Mouse (Mus musculus): ENCODE data around the gene Slc25a25. TPM values are rescaled to one million over a fixed set of nuclear protein-coding genes. Genes with fewer than 3 reads are reported as not detected.

Slc25a25 gene
- polyA plus RNA-seq, 1 experiment from 2014 or later: 47.7 TPM

GRCm38 (mm10) chr2:32451870-32452372 is 676 bp upstream of the Slc25a25 start:
- Histone ChIP-seq H3K4me3 (replicated peaks; ENCODE audit: low read length) (peak overlapping the region; percentile 78), H3K4me1 (replicated peaks; ENCODE audit: control insufficient read depth, insufficient read depth, low read length) (peaks cover 33% of the 10 kb centered on the region), H3K27me3 (replicated peaks; ENCODE audit: control insufficient read depth, insufficient read depth, low read length) (no peaks in the 10 kb centered on the region), H3K9me3 (ENCODE audit: control insufficient read depth, low read length) (no peaks in the 10 kb centered on the region), H3K36me3 (ENCODE audit: control insufficient read depth, insufficient read depth) (no peaks in the 10 kb centered on the region; the same call in 1 of the 2 replicates), H3K9ac (replicated peaks; ENCODE audit: low read depth, low read length) (peak overlapping the region; percentile 75), H3K27ac (ENCODE audit: low read length) (peak overlapping the region; percentile 99), H3K4me2 (ENCODE audit: low read length) (peak overlapping the region; percentile 61)
- peak; percentile 93 for ATAC-seq
- WGBS: 0% methylated on average over 25 of the region's 25 CpGs

DNA sequence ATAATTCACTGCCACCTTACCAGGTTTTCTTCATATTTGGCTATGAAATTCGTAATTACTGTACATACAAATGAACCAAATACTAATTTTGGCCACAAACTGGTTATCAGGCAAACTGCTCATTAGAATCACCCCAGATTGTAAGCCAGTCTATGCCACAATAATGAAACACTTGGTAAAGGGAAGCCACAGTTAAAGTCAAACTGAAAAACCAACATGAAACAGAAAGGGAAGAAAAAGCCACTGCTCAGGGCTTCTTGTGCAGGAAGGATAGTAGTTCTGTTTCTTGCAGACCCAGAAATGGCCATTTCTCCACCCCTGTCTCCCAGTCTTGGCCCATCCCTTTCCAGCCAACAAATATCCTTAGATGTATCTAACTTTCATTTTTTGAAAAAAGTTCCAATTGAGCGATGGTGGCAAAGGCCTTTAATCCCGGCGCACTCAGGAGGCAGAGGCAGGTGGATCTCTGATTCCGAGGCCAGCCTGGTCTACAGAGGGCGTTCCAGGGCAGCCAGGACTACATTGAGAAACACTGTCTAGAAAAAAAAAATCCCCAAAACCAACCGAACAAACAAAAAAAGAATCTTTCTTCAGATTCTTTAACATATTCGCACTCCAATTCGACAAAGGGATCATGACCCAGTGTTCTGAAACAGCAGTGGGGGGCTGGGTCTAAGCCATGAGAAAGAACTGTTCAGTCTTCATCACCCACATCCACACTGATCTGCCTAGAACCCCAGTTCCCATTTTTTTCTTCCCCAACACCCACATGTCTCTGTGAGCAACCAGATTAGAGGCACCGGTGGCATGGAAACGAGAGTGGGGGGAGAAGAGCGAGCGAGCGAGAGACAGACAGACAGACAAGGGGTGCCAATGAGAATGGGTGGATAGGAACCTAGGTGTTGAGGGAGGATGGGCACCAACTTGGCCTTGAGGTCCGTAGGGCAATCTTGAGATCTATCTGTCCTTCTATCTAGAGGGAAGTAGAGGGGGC is 1.2 kb downstream of the Slc25a25 start, which contains the start of gene Naif1:
Naif1 (plus strand) TSS at position 697 of the 994 bp plus-strand sequence.
- H3K4me3 ChIP-seq (replicated peaks; ENCODE audit: low read length): peak within 1 kb of the TSS; percentile 78
- no peaks in the 10 kb centered on the region for H3K9me3 ChIP-seq (ENCODE audit: control insufficient read depth, low read length)
- WGBS: 75% methylated on average over 15 of the region's 15 CpGs
- peak within 1 kb of the TSS; percentile 99 for H3K27ac ChIP-seq (ENCODE audit: low read length)
- peak within 1 kb of the TSS; percentile 77 for H3K4me2 ChIP-seq (ENCODE audit: low read length)
- no peaks in the 10 kb centered on the region for H3K36me3 ChIP-seq (ENCODE audit: control insufficient read depth, insufficient read depth)
- peaks cover 34% of the 10 kb centered on the region for H3K4me1 ChIP-seq (replicated peaks; ENCODE audit: control insufficient read depth, insufficient read depth, low read length)
- H3K9ac ChIP-seq (replicated peaks; ENCODE audit: low read depth, low read length): peak within 1 kb of the TSS; percentile 75
- ATAC-seq: no peak
- no peaks in the 10 kb centered on the region for H3K27me3 ChIP-seq (replicated peaks; ENCODE audit: control insufficient read depth, insufficient read depth, low read length)

DNA sequence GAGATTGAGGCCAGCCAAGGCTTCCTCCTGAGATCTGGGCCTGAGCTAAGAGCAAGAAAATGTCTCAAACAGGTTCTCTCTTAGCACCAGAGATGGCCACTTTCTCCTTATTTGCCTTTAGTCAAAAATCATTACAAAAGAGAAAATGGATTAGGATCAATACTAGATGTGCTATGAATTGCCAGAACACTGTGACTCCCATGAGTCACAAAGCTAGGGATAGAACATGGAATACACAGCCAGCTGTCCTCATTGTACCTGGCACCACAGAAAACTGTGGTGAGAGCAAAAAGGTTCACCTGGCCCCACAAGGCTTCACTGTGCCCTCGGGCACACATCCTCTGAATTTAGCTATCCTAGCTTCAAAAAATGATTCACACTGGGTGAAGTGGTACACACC is 2.8 kb downstream of the Slc25a25 start:
- H3K4me2 ChIP-seq (ENCODE audit: low read length): no peak overlapping the region
- H3K4me3 ChIP-seq (replicated peaks; ENCODE audit: low read length): no peak overlapping the region
- WGBS: 93% methylated on average over 1 of the region's 1 CpGs
- H3K9ac ChIP-seq (replicated peaks; ENCODE audit: low read depth, low read length): no peak overlapping the region
- H3K4me1 ChIP-seq (replicated peaks; ENCODE audit: control insufficient read depth, insufficient read depth, low read length): peaks cover 34% of the 10 kb centered on the region
- no peaks in the 10 kb centered on the region for H3K27me3 ChIP-seq (replicated peaks; ENCODE audit: control insufficient read depth, insufficient read depth, low read length)
- ATAC-seq: no peak
- H3K9me3 ChIP-seq (ENCODE audit: control insufficient read depth, low read length): no peaks in the 10 kb centered on the region
- H3K27ac ChIP-seq (ENCODE audit: low read length): no peak overlapping the region
- H3K36me3 ChIP-seq (ENCODE audit: control insufficient read depth, insufficient read depth): no peaks in the 10 kb centered on the region

GRCm38 (mm10) chr2:32447264-32447936 is 3.8 kb downstream of the Slc25a25 start:
- Histone ChIP-seq H3K4me2 (ENCODE audit: low read length) (peak overlapping the region; percentile 2; the same call in 1 of the 2 replicates), H3K4me1 (replicated peaks; ENCODE audit: control insufficient read depth, insufficient read depth, low read length) (peaks cover 24% of the 10 kb centered on the region), H3K9me3 (ENCODE audit: control insufficient read depth, low read length) (no peaks in the 10 kb centered on the region), H3K36me3 (ENCODE audit: control insufficient read depth, insufficient read depth) (no peaks in the 10 kb centered on the region), H3K27me3 (replicated peaks; ENCODE audit: control insufficient read depth, insufficient read depth, low read length) (no peaks in the 10 kb centered on the region), H3K9ac (replicated peaks; ENCODE audit: low read depth, low read length) (no peak overlapping the region), H3K27ac (ENCODE audit: low read length) (peak overlapping the region; percentile 3), H3K4me3 (replicated peaks; ENCODE audit: low read length) (no peak overlapping the region)
- 44% methylated on average over 9 of the region's 9 CpGs for WGBS
- ATAC-seq: no peak

DNA sequence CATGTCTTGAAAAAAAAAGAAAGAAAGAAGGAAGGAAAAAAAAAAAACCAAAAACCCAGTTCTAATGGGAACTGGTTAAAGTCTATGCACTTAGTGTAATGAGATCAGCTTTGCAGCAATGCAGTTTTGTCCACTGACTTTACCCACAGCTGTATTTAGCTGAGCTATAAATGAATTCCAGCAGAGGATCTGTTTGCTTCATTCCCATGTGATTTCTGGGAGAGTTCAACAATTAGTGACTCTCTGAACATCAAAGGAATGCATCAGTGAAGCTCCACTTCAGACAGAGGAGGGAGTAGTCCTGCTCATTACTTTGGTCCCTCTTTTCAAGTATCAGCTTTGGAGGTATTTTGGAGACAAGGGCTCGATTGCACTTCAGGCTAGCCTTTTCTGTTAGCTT is 5.7 kb downstream of the Slc25a25 start:
- 75% methylated on average over 1 of the region's 1 CpGs for WGBS
- H3K36me3 ChIP-seq (ENCODE audit: control insufficient read depth, insufficient read depth): no peaks in the 10 kb centered on the region
- no peak overlapping the region for H3K4me2 ChIP-seq (ENCODE audit: low read length)
- ATAC-seq: no peak
- no peaks in the 10 kb centered on the region for H3K9me3 ChIP-seq (ENCODE audit: control insufficient read depth, low read length)
- no peak overlapping the region for H3K9ac ChIP-seq (replicated peaks; ENCODE audit: low read depth, low read length)
- H3K27me3 ChIP-seq (replicated peaks; ENCODE audit: control insufficient read depth, insufficient read depth, low read length): no peaks in the 10 kb centered on the region
- no peak overlapping the region for H3K4me3 ChIP-seq (replicated peaks; ENCODE audit: low read length)
- H3K4me1 ChIP-seq (replicated peaks; ENCODE audit: control insufficient read depth, insufficient read depth, low read length): peaks cover 18% of the 10 kb centered on the region
- no peak overlapping the region for H3K27ac ChIP-seq (ENCODE audit: low read length)

- H3K4me1 ChIP-seq (replicated peaks; ENCODE audit: control insufficient read depth, insufficient read depth, low read length): peaks cover 12% of the 10 kb centered on the region
- ATAC-seq: no peak
Observed at GRCm38 (mm10) chr2:32441550-32441949, 9.7 kb downstream of the Slc25a25 start.

GRCm38 (mm10) chr2:32440632-32441031 is 10.6 kb downstream of the Slc25a25 start:
- H3K4me3 ChIP-seq (replicated peaks; ENCODE audit: low read length): no peak overlapping the region
- H3K9ac ChIP-seq (replicated peaks; ENCODE audit: low read depth, low read length): no peak overlapping the region
- H3K4me1 ChIP-seq (replicated peaks; ENCODE audit: control insufficient read depth, insufficient read depth, low read length): peaks cover 12% of the 10 kb centered on the region
- no peaks in the 10 kb centered on the region for H3K27me3 ChIP-seq (replicated peaks; ENCODE audit: control insufficient read depth, insufficient read depth, low read length)
- no peak for ATAC-seq
- H3K9me3 ChIP-seq (ENCODE audit: control insufficient read depth, low read length): no peaks in the 10 kb centered on the region
- H3K27ac ChIP-seq (ENCODE audit: low read length): no peak overlapping the region
- H3K36me3 ChIP-seq (ENCODE audit: control insufficient read depth, insufficient read depth): no peaks in the 10 kb centered on the region
- 67% methylated on average over 1 of the region's 1 CpGs for WGBS
- H3K4me2 ChIP-seq (ENCODE audit: low read length): no peak overlapping the region

More at GRCm38 (mm10) chr2:32441550-32441949, 9.7 kb downstream of the Slc25a25 start:
- 89% methylated on average over 2 of the region's 2 CpGs for WGBS
- Histone ChIP-seq H3K27me3 (replicated peaks; ENCODE audit: control insufficient read depth, insufficient read depth, low read length) (no peaks in the 10 kb centered on the region), H3K4me2 (ENCODE audit: low read length) (no peak overlapping the region), H3K9ac (replicated peaks; ENCODE audit: low read depth, low read length) (no peak overlapping the region), H3K36me3 (ENCODE audit: control insufficient read depth, insufficient read depth) (no peaks in the 10 kb centered on the region), H3K27ac (ENCODE audit: low read length) (no peak overlapping the region), H3K4me3 (replicated peaks; ENCODE audit: low read length) (no peak overlapping the region), H3K9me3 (ENCODE audit: control insufficient read depth, low read length) (no peaks in the 10 kb centered on the region)

DNA sequence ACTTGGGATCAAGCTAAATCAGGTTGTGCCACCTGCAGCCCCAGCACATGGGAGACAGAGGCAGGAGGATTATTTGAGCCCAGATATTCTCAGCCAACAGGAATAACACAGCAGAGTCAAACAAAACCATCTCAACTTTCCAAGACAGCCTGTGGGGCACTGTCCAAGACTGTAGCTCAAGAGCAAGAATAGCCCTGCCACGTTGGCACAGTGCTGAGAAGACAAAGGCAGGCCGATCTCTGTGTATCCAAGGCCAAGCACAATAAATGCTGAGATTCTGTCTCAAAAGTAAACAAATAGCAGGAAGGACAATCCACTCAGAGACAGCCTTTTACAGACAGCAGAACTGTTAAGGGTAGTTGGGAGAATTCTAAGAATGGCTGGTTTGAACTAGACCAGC is 11.1 kb downstream of the Slc25a25 start:
- 9% methylated on average over 2 of the region's 2 CpGs for WGBS
- Histone ChIP-seq H3K4me2 (ENCODE audit: low read length) (no peak overlapping the region), H3K4me3 (replicated peaks; ENCODE audit: low read length) (no peak overlapping the region), H3K4me1 (replicated peaks; ENCODE audit: control insufficient read depth, insufficient read depth, low read length) (peaks cover 12% of the 10 kb centered on the region), H3K9me3 (ENCODE audit: control insufficient read depth, low read length) (no peaks in the 10 kb centered on the region), H3K36me3 (ENCODE audit: control insufficient read depth, insufficient read depth) (no peaks in the 10 kb centered on the region), H3K27me3 (replicated peaks; ENCODE audit: control insufficient read depth, insufficient read depth, low read length) (no peaks in the 10 kb centered on the region), H3K27ac (ENCODE audit: low read length) (peak overlapping the region; percentile 43; the same call in 1 of the 2 replicates), H3K9ac (replicated peaks; ENCODE audit: low read depth, low read length) (no peak overlapping the region)
- ATAC-seq: no peak

GRCm38 (mm10) chr2:32439177-32439576 is 12.1 kb downstream of the Slc25a25 start:
- WGBS: 8% methylated on average over 6 of the region's 6 CpGs
- H3K4me2 ChIP-seq (ENCODE audit: low read length): no peak overlapping the region
- H3K9ac ChIP-seq (replicated peaks; ENCODE audit: low read depth, low read length): no peak overlapping the region
- H3K9me3 ChIP-seq (ENCODE audit: control insufficient read depth, low read length): no peaks in the 10 kb centered on the region
- H3K36me3 ChIP-seq (ENCODE audit: control insufficient read depth, insufficient read depth): no peaks in the 10 kb centered on the region
- H3K4me1 ChIP-seq (replicated peaks; ENCODE audit: control insufficient read depth, insufficient read depth, low read length): peaks cover 12% of the 10 kb centered on the region
- H3K4me3 ChIP-seq (replicated peaks; ENCODE audit: low read length): no peak overlapping the region
- H3K27me3 ChIP-seq (replicated peaks; ENCODE audit: control insufficient read depth, insufficient read depth, low read length): no peaks in the 10 kb centered on the region
- H3K27ac ChIP-seq (ENCODE audit: low read length): no peak overlapping the region
- no peak for ATAC-seq
